Mouse (Mus musculus): ENCODE results near the gene Birc6. TPM values are rescaled to one million over a fixed set of nuclear protein-coding genes. Genes with fewer than 3 reads are reported as not detected.

The Birc6 gene
- polyA plus RNA-seq, 1 experiment from 2014 or later: 117 TPM

- Histone ChIP-seq H3K4me2 (ENCODE audit: low read depth, low read length) (no peak overlapping the region), H3K36me3 (ENCODE audit: control insufficient read depth, insufficient read depth, low read length) (0 out of 2 replicates have a peak, but pooled peaks cover 5% of the 10 kb centered on the region), H3K4me1 (ENCODE audit: control insufficient read depth, insufficient read depth, low read length) (no peaks in the 10 kb centered on the region), H3K9me3 (ENCODE audit: control insufficient read depth, low read length) (no peaks in the 10 kb centered on the region), H3K27me3 (ENCODE audit: control insufficient read depth, insufficient read depth, low read length) (no peaks in the 10 kb centered on the region), H3K4me3 (ENCODE audit: low read depth, low read length) (no peak overlapping the region), H3K27ac (ENCODE audit: low read depth, low read length) (no peak overlapping the region), H3K9ac (replicated peaks; ENCODE audit: low read depth, low read length) (no peak overlapping the region)
- no peak for ATAC-seq (ENCODE audit: low read depth)
- WGBS: 89% methylated on average over 4 of the region's 4 CpGs
Measured at GRCm38 (mm10) chr17:74751026-74751425, 222.9 kb downstream of the Birc6 start.

Other genes starting within 250 kb of the Birc6 start
- 65.7 and 65.8 TPM in 2 replicates for gene Memo1, start 232.8 kb upstream of the Birc6 start, polyA plus RNA-seq (2014; fragmentation: Nextera tagmentation; extraction: Ambion mirVana)
- 225 and 237 TPM in 2 replicates for gene Dpy30, start 204.4 kb upstream of the Birc6 start, polyA plus RNA-seq (2014; fragmentation: Nextera tagmentation; extraction: Ambion mirVana)
- gene Spast, start 189.3 kb upstream of the Birc6 start, polyA plus RNA-seq (2014; fragmentation: Nextera tagmentation; extraction: Ambion mirVana): 48.5 and 51.5 TPM in 2 replicates
- gene Slc30a6, start 132.7 kb upstream of the Birc6 start, polyA plus RNA-seq (2014; fragmentation: Nextera tagmentation; extraction: Ambion mirVana): 30.6 and 34.3 TPM in 2 replicates
- gene Nlrc4, start 69.2 kb upstream of the Birc6 start, polyA plus RNA-seq (2014; fragmentation: Nextera tagmentation; extraction: Ambion mirVana): 0.43 and 0.46 TPM in 2 replicates
- 59.1 and 62.0 TPM in 2 replicates for gene Yipf4, start 38.8 kb upstream of the Birc6 start, polyA plus RNA-seq (2014; fragmentation: Nextera tagmentation; extraction: Ambion mirVana)
- gene Ttc27, start 189.4 kb downstream of the Birc6 start, polyA plus RNA-seq (2014; fragmentation: Nextera tagmentation; extraction: Ambion mirVana): 17.7 and 18.5 TPM in 2 replicates

All from neural tube, embryonic 14.5 days (tissue).